Mouse (Mus musculus) urinary bladder, adult 18-20 months (tissue): Measurements from ENCODE around the gene Rab43.
"Not testable (repeated sequence)": the region's sequence is repeated elsewhere in the genome, so short reads cannot be mapped to it uniquely, and the experiment has no call there.

Source experiments
- DNase-seq, 2 experiments: peaks; one replicate each; pipeline ENCODE4 v3.0.0; 2022; ENCODE audit warnings: low spot score in 2 of 2, mixed read lengths in 2 of 2

Rab43 gene

DNA sequence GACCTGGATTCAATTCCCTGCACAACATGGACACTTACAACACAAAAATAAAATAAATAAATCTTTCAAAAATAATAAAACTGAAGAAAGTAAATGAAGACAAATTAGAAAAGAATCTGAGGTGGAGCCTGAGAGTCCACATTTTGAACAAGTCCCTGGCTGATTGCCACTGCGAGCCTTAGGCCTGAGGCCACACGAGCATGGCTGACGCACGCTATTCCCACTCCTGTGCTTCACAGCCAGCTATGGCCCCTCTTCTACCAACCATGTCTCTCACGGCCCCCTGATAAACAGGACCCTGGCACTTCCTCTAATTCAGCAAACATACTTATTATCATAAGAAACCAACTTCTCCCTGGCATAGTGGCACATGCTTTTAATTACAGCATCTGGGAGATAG is 25.3 kb downstream of the Rab43 start:
- DNase-seq = no peak

DNA sequence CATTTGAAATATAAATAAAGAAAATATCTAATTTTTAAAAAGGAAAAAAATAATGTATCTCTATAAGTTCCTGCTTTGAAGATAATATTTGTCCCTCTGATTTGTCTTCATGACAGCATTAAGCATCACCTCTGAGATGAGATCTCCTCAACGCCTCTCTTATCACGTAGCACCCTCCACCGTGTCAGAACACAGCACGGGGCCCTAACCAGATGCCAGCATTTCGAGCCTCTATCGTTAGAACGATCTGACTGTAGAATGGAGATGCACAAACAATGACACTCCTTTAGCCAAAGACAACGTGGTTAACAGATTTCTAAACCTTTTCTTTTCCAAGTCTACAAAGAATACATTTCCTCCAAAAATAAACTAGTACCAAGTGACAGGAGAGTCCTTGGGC is 27.9 kb downstream of the Rab43 start:
- no peak for DNase-seq

DNA sequence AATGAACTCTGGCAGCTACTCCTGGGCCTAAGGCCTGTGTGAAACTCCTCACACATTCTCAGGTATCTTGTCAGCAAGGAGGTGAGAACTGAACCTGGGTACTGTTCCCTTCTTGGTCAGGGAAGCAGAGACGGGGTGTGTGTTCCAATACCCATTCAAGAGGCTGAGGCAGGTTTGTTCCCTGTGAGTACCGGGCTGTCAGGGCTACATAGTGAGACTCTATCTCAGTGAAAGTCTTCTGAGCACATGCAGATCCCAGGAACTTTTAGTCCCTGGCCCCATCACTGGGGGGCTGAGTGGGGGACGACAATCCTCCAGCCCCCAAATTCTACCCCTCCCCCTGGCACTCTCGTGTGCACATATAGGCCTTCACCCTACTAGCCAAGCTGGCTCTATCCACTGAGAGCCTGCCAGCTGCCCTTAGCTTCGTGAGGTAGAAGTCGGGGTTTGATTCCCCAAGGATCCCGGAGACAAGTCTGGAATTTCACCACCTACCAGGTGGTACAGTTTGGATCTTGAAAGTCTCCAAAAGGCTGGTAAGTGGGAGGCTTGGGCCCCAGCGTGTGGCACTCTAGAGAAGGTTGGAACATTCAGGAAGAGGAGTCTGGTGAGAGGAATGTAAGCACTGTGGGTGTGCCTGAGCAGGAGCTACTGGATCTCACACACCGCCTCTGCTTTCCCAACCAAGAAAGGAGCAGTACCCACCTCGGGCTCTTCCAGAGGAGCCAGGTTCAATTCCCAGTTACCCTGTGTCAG is 31.2 kb downstream of the Rab43 start:
- DNase-seq = no peak

DNA sequence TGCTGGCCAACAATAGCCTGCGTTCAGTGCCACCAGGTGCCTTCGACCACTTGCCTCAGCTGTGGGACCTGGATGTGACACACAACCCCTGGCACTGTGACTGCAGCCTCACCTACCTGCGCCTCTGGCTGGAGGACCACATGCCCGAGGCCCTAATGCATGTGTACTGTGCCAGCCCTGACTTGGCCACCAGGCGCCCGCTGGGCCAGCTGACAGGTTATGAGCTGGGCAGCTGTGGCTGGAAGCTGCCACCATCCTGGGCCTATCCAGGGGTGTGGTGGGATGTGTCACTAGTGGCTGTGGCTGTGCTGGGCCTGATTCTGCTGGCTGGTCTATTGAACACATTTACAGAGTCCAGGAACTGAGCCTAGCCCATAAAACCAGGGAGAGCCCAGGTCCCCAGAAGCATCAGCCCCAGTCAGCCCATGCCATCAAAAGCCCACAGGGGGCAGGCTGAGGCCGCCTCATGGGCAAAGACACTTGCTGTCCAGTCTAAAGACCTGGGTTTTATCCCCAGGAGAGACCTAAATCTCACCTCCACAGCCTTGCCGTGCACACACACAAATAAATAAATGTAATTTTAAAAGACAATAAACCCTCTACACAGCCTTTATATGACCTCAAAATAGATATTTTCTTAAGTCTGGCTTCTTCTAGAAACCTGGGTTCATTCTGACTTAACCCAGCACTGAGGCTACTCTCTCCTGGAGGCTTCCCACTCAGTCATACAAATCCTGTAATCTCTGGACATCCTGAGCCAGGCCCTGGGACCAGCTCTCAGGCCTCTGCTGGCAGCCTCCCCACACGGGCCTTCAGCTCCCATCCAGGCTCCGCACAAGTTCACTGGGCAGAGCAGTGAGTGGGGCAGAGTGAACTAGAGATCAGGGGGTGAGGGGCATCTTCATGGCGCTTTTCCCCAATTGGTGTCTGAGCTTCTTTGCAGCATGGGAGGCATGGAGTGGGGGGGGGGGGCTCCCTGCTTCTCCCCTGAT is 32.5 kb downstream of the Rab43 start:
- DNase-seq = no peak

DNA sequence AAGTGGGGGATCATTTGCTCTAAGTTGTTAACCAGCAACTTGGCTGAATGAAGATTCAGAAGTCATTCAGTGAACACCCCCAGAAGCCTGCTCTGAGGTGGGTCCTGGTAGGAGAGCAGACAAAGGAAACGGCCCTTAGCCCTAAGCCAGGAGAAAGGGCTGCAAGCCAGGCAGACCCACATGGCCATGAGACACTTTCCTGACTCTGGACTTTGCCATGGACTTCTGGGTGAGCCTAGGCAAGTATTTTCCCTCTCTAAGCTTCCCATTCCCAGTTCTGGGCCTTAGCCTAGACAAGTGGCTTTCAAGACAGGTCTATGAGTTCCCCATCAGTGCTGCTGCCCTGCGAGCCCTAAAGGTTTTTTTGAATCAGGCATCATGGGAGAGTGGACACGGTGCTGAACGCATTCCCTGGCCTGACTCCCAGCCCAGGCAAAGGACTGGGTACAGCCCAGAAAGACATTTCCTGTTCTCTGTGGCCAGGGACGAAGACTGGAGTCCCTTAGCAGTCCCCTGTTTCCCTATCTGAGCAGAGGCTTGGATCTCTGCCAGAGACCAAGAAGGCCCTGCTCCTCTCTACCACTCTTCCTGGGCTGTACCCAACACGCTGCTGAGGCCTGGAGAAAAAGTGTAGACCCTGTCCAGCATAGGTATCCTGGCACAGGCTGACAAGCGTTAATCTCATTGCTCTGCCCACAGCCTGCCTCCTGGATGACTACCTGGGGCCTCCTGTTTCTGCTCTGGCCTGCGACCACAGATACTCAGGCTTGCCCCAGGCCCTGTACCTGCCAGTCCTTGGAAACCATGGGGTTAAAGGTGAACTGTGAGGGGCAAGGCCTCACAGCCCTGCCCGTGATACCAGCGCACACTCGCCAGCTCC is 33.4 kb downstream of the Rab43 start:
- no peak for DNase-seq

DNA sequence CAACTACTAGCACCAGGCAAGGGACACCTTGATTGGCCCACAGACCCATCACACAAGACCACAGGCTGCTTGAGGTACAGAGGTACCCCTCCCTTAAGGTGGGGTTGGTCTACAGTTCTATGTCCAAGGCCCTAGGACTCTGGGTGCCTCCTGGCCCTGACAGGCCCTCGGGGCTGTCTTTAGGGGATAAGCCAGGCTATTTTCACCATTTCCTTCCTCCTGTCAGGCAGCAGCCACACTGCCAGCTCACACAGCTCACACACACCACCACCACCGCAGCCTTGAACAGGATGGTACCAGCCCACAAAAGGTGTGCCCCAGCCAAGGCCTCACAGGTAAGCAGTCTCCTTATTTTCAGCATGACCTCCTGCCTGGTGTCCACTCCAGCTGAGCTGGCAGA is 34.1 kb downstream of the Rab43 start, which contains the start of gene Gp9:
Gp9 (plus strand) TSS at position 231 of the 400 bp plus-strand sequence.
- no peak for DNase-seq

DNA sequence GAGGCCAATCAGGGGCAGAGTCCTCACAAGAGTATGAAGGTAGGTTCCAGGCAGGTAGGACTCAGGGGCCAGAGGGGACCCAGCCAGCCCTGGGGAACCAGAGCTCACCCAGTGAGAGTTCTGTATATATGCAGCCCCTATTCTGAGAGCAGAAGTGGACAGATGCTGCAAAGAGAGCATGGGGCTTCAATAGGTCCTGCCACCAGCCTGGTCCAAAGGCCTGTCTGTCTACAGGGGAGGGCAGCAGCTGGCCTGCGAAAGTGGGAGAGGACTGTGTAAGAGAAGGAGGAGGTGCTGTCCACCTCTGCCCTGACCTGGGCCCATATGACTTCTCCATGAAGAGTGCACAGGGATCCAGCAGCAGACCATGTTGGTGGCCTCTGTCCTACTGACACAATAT is 35.3 kb downstream of the Rab43 start:
- DNase-seq = no peak

DNA sequence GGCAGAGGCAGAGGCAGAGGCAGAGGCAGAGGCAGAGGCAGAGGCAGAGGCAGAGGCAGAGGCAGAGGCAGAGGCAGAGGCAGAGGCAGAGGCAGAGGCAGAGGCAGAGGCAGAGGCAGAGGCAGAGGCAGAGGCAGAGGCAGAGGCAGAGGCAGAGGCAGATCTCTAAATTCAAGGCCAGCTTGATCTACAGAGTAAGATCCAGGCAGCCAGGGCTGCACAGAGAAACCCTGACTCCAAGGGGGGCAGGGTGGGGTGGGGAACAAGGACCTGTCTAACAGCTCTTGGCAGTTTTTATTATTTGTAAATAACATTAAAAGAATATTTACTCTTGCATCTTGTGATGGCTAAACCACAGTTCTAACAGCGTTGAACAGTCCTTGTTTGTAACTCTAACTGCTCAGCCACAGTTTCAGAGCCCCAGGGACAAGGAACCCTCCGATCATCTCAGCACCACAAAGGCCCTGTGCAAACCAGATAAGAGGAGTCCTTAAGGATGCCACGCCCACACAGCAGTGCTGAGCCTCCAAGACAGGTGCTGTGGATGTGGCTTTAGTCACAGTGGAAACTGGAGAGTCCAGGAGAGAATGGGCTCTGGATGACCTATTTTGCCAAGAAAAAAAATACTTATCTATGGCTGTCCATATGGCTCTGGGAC is 36.2 kb downstream of the Rab43 start:
- DNase-seq = no peak

DNA sequence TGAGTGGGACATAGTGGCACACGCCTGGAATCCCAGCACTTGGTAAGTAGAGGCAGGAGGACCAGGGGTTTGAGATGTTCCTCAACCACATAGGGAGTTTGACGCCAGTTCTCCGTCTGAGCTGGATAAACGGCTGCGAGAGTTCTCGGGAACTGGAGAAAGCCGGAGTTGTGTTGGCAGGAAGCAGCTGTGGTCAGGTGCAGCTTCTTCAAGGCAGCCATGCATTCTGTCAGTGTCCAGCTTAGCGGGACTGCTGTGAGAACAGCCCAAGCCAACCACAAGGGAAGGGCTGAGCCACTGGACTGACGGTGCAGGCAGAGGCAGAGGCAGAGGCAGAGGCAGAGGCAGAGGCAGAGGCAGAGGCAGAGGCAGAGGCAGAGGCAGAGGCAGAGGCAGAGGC is 37.1 kb downstream of the Rab43 start:
- no peak for DNase-seq

DNA sequence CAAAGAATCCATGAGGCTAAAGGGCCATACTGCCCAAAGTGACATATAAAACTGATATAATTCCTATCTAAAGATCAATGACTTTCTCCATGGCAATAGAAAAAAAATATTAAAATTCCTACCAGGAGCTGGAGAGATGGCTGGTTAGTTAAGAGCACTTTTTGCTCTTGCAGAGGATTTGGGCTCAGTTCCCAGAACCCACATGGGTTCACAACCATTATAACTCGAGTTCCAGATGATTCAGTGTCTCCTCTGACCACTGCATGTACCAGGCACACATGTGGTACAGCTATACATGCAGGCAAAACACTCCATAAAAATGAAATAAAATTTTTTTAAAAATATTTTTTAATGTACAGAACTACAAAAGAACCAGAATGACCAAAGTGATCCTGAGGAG is 37.5 kb downstream of the Rab43 start:
- DNase-seq = no peak

DNA sequence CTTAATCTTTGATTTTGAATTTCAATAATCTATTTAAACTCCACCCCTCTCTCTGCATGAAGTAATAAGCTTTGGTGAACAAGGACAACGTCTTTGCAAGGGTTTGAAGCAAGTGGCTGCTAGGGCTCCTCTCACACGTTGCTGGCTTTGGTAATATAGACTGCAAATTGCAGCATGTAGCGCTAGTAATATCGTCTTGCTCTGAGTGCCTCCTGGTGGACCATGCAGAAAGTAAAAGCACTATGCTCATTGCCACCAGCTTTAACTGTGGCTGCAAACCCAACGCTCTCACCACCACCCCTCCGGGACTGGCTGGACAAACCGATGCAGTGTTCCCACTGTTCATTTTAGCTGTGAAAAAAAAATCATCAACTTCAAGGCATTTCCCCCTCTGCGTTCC is 41.3 kb downstream of the Rab43 start:
- no peak for DNase-seq

DNA sequence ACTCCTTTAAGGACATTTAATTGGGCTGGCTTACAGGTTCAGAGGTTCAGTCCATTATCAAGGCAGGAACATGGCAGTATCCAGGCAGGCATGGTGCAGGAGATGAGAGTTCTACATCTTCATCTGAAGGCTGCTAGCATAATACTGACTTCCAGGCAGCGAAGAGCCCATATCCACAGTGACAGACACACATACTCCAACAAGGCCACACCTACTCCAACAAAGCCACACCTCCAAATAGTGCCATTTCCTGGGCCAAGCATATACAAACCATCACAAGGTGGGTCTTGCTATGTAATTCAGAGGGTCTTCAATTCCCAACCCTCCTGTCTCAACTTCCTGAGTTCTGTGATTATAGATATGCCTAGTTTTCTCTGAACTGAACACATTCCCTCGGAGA is 47.7 kb downstream of the Rab43 start:
- not testable (repeated sequence) for DNase-seq

DNA sequence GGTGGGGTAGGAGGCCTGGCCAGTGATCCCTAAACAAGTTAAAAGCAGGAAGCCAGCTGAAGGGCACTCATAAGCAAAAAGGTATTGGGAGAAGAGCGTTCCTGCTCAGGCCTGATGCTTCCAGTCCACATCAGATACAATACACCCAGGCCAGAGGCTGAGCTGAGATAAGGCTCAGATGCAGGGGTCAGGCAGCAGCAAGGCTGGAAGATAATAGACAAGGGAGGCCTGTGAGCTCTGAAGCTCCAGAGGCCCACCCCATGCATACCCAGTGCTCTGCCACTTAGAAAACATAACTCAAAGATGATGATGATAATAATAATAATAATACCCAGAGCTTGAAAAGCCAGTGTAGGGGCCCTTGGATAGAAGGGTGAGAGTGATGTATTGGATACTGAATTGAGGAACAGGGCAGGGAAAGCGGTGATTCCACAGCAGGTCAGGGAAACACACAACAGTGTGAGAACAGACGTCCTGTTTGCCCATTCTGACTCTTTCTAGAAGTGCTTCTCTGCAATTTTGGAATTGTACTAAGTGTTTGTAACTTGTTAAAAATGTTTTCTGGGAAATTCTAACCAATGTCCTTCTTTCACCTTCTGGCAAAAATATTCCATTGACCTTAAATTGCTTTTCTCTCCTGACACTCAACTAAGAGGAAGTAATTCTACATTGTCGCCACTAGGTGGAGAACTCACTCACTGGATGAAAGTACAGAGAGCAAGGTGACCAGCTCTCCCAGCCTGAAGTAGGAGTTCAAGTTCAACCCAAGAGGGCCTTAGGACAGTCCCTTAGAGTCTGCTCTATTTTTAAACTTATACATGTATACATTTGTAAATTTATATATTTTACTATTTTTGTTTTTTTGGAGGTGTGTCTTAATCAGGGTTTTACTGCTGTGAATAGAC is 48.3 kb downstream of the Rab43 start:
- no peak for DNase-seq

DNA sequence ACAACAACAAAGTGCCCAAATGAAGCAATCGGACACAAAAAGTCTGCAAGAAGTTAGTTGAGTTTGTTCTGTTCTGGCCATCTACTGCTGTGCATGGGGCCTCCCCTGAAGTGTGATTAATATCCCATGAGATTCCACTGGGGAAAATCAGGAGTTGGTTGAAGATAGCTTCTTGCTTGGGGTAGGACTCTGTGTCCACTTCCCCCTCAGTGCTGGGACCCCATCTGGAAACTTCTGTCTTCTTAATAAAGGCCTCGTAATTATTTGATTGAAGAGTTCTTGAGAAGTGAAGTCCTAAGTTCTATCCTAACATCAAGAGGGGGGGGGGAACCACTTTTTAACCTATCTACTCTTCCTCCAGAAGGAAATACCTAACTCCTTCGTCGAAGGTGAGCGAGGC is 49.8 kb downstream of the Rab43 start:
- no peak for DNase-seq

DNA sequence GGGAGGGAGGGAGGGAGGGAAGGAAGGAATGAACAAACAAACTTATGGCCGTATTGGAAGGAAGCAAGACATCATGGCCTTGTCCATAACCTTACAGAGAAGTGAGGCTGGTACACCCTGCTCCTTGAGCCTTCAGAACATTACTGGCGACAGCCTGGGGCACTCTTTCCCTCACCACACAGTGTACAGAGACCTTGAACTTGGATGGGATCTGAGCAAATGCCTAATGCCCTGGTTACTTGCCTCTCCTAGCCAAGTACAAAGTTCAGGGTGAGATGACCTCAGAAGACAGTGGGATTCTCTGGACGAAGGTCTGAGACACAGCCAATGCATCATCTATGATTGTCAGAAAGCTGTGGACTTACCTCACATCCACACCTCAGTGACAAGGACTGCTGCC is 52.1 kb downstream of the Rab43 start:
- no peak for DNase-seq

DNA sequence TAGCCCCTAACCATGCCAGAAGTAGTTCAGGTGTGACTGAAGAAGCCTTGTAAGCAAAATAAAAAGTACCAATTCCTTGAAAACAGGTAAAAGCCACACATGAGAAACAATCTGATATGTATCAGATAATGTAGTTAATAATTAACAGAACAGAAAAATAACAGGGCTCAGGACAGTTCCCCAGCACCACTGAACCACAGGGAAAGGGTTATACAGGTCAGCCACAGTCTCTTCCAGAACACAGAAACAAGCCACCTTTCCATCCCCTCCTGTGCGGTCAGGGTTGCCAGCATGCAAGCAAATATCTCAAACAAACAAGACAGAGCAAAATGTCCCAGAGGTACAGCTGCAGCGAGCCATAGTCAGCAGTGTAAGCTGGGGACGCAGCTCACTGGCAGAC is 52.6 kb downstream of the Rab43 start:
- no peak for DNase-seq

DNA sequence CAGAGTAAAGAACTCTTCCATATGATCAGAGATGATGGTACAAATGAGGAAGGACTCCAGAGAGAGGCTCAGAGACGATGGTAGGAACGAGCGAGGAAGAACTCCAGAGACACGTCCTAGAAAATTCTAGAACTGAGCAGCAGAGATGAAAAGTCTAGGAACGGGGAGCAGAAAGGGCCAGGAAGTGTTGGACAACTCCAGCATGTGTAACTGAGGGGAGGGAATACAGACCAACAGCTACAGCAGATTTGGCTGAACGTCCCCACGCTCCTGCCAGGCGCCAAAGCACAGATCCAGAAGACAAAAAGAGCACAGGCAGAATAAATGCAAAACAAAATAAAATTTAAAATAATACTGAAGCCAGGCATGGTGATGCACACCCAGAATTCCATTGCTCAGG is 55.1 kb downstream of the Rab43 start:
- DNase-seq = no peak

DNA sequence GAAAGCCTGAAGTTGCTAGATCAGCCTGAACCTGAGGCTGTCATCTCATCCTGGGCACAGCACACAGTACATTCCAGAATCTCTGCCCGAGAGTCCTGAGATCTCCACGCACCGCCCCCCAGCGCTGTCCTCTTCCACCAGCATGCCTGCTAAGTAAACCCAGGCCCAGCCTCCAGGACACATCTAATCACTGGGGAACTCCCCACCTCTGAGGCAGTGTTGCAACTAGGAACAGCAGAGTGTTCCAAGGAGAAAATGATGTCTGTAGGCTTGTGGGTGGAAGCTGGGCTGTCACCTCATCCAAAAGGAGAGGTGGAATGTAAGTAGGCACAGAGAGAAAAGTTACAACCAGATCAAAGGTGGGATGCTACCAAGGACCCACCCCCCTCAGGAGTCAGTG is 56.8 kb downstream of the Rab43 start:
- no peak for DNase-seq

DNA sequence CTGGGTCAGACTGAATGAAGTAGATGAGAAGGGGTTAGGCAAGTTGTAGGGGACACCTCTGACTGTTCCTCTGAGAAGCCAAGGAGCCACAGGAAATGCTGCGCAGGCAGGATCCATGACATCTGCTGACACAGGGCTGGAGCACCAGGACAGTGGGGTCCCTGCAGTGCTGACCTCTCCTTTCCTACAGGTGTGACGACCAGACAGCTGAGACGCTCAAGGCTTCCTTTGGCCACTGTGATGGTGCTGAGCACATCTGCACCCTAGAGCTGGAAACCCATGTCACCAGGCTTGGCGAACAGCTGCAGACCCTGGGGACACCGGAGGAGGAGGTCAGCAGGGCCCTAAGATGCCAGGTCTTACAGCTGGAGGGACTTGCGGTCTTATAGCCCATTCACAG is 60.4 kb downstream of the Rab43 start:
- no peak for DNase-seq

DNA sequence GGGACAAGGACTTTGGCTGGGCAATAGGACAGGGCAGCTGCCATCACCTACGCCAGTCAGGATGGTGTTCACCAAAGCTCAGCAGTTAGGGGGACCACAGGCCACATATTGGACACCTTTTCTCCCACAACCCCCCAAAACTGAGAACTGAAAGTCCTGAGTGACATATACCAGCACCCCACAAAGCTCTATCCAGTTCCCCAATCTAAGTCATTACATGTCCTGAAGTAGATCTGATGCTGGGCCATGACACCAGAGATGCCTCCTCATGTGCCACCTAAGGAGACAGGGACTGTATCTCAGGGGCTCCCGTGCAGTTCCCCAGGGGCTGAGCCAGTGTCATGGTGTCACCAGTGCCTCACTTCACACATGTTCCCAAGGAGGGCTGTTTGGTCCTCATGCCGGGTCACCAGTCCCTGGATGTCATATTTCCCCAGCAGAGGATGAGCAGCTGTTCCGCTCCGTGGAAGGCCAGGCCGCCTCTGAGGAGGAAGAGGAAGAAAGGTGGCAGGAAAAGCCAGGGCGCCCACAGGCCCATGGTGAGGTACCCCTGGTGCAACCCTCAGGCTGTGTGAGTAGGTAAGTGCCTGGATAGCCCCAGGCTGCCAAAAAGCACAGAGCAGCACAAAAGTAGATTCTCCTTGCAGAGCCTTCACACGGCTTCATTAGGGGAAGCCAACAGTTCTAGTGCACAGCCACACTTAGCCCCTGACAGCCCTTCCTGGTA is 61.6 kb downstream of the Rab43 start:
- no peak for DNase-seq
